Comparison of ENCODE assay signal across 8 mouse cellular contexts in the genomic region with DNA sequence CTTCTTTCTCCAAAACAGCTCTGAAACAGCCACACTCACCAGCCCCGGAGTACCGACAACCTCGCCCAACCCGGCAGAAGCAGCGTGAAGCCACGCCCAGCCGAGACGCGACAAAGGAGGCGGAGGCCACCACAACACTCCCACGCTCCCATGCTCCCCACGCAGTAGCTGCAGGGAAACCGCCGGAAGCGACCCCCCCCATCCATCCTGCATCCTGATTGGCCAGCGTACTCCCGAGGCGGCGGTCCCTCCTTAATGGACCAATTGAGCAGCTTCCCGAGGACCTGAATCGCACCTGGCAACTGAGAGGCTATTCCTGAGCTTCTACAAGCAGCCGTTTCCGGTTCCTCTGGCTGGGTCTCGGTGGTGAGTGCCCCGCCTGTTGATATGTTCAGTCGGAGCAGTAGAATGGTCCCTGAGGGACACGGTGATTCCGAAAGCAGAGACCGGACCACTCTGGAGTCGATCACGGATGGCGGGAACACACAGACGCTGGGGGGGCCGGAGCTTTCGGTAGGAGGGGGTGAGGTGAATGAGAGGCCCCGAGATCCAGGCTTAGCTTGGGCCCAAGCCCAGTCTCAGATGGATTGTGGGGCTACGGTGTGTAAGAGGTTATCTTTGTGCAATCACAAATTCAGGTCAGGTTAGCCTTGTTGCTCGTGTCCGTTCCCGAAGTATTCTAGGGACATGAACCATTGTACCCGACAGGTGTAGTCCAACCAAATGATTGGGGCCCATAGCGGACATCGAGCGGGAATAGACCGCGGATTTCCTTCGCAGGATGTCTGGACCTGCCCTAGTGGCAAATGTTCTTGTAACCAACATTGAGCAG. TPM values are rescaled to one million over a fixed set of nuclear protein-coding genes. Genes with fewer than 3 reads are reported as not detected.
DNase-seq lines count a peak whose midpoint lies in the region; ATAC-seq and TF ChIP-seq lines count a peak whose summit lies in the region.

Naa60 (plus strand) TSS at position 160 of the 832 bp plus-strand sequence.

- peak within 1 kb of the TSS; percentile 8 for H3K27ac ChIP-seq in forebrain, embryonic 15.5 days (replicated peaks)
- no peak within 1 kb of the TSS; the same call in 1 of the 2 replicates for H3K27ac ChIP-seq in olfactory bulb, adult 2 months (ENCODE audit: insufficient read depth, low read depth, low read length)
- peak within 1 kb of the TSS; percentile 59 for H3K27ac ChIP-seq in thymus, adult 2 months (ENCODE audit: control insufficient read depth, insufficient read depth, low read length)

- TF ChIP-seq CTCF in lung, adult 2 months (IDR thresholded peaks at IDR 0.05; ENCODE audit: insufficient read depth, low read length) = no peak
- TF ChIP-seq CTCF in olfactory bulb, adult 2 months (IDR thresholded peaks at IDR 0.05; ENCODE audit: insufficient read depth, low read depth, low read length) = no peak
- TF ChIP-seq CTCF in thymus, adult 2 months (IDR thresholded peaks at IDR 0.05; ENCODE audit: borderline replicate concordance, control insufficient read depth, extremely low read depth, insufficient read depth, low read length, poor library complexity) = peak; percentile 36; the same call in 1 of the 2 replicates

- no peaks in the 10 kb centered on the region for H3K9me3 ChIP-seq in forebrain, embryonic 15.5 days

- intact Hi-C loops in heart, postnatal 25 days (cut with DNase I) = no loop called here

- no peaks in the 10 kb centered on the region for H3K27me3 ChIP-seq in forebrain, embryonic 15.5 days
- H3K27me3 ChIP-seq in thymus, adult 2 months (ENCODE audit: control insufficient read depth, insufficient read depth, low read length) = no peaks in the 10 kb centered on the region

- peak within 1 kb of the TSS; percentile 81 for H3K4me2 ChIP-seq in forebrain, embryonic 15.5 days (replicated peaks)

- H3K4me1 ChIP-seq in forebrain, embryonic 15.5 days = peaks cover 16% of the 10 kb centered on the region
- H3K4me1 ChIP-seq in lung, adult 2 months (ENCODE audit: control insufficient read depth, insufficient read depth, low read length) = peaks cover 6% of the 10 kb centered on the region
- H3K4me1 ChIP-seq in olfactory bulb, adult 2 months (ENCODE audit: control insufficient read depth, insufficient read depth, low read length) = peaks cover 3% of the 10 kb centered on the region; the same call in 1 of the 2 replicates
- H3K4me1 ChIP-seq in thymus, adult 2 months (replicated peaks; ENCODE audit: control insufficient read depth, insufficient read depth, low read length) = peaks cover 7% of the 10 kb centered on the region

- peak; percentile 97 for ATAC-seq in forebrain, embryonic 15.5 days (replicated peaks)

- peak within 1 kb of the TSS; percentile 65 for H3K4me3 ChIP-seq in forebrain, embryonic 15.5 days
- peak within 1 kb of the TSS; percentile 78 for H3K4me3 ChIP-seq in lung, adult 2 months (replicated peaks; ENCODE audit: extremely low read depth, low read depth, low read length)
- H3K4me3 ChIP-seq in olfactory bulb, adult 2 months (ENCODE audit: insufficient read depth, low read depth, low read length) = peak within 1 kb of the TSS; percentile 59
- H3K4me3 ChIP-seq in thymus, adult 2 months (ENCODE audit: control insufficient read depth, insufficient read depth, low read length) = peak within 1 kb of the TSS; percentile 71

- peak; percentile 97 for DNase-seq in ES-CJ7 (ENCODE audit: low read depth, low spot score)
- DNase-seq in cerebellum, adult 11-12 months = peak; percentile 92
- peak; percentile 84 for DNase-seq in heart, postnatal 25 days (ENCODE audit: low spot score)
- DNase-seq in layer of hippocampus, adult 18-20 months (ENCODE audit: low spot score in 2 of 2) = peak; percentile 80 to 88
- peak; percentile 89 for DNase-seq in lung, adult 2 months
- DNase-seq in thymus, adult 2 months = peak; percentile 93

- WGBS in forebrain, embryonic 15.5 days = 5% methylated on average over 47 of the region's 47 CpGs
- WGBS in lung, adult 2 months = 5% methylated on average over 47 of the region's 47 CpGs
- WGBS in olfactory bulb, adult 2 months = 4% methylated on average over 47 of the region's 47 CpGs
- WGBS in thymus, adult 2 months = 5% methylated on average over 47 of the region's 47 CpGs

- peak within 1 kb of the TSS; percentile 67 for H3K9ac ChIP-seq in forebrain, embryonic 15.5 days (replicated peaks)

- peak; percentile 27; the same call in 1 of the 2 replicates for TF ChIP-seq POLR2A in lung, adult 2 months (IDR thresholded peaks at IDR 0.05; ENCODE audit: borderline replicate concordance, extremely low read depth, low read depth, low read length)
- no peak for TF ChIP-seq POLR2A in olfactory bulb, adult 2 months (IDR thresholded peaks at IDR 0.05; ENCODE audit: insufficient read depth, low read depth, low read length)
- TF ChIP-seq POLR2A in thymus, adult 2 months (IDR thresholded peaks at IDR 0.05; ENCODE audit: control insufficient read depth, extremely low read depth, insufficient read depth, low read length, poor library complexity) = peak; percentile 27; the same call in 1 of the 2 replicates

- peaks cover 11% of the 10 kb centered on the region; the same call in 1 of the 2 replicates for H3K36me3 ChIP-seq in forebrain, embryonic 15.5 days
- H3K36me3 ChIP-seq in thymus, adult 2 months (ENCODE audit: control insufficient read depth, insufficient read depth, low read length) = no peaks in the 10 kb centered on the region

RNA-seq across cellular contexts. Expression of gene Naa60, which starts in this region (rescaled TPM):
- 81.2 and 82.1 TPM in 2 replicates for polyA plus RNA-seq in forebrain, embryonic 15.5 days (2015; fragmentation: Nextera tagmentation; extraction: Ambion mirVana)
- total RNA-seq in heart, postnatal 25 days (2021) = 10 to 100 TPM; 47.9 to 53.7 TPM
- 10 to 100 TPM; 86.7 to 91.4 TPM for total RNA-seq in layer of hippocampus, adult 18-20 months (2021)
- 59.4 and 65.8 TPM in 2 replicates for polyA plus RNA-seq in lung, adult 2 months (2012; rRNA removed)
- not detected in 2 replicates for polyA plus RNA-seq in olfactory bulb, adult 2 months (2012; ENCODE audit: insufficient read depth, insufficient read length, low replicate concordance, missing spikeins)
- 107 and 115 TPM in 2 replicates for polyA plus RNA-seq in thymus, adult 2 months (2012; rRNA removed)
